Comparison of ENCODE assay signal across 25 mouse cellular contexts in the genomic region with DNA sequence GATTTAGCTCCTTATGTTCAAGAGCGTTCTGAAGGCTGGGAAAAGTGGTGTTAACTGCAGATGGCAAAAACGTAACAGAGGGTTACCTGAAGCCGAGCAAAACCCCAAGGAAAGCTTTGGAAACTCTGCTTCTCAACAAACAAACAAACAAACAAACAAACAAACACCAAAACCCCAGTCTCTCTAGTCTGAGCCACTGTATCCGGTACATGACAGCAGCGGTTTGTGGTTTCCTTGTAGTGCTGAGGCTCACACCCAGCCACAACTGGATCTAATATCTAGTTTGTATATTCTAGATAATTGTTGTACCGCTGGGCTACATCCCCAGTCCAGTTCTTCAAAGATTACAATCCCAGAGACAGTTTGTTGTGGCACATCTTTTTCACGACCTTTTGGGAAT. TPM values are rescaled to one million over a fixed set of nuclear protein-coding genes. Genes with fewer than 3 reads are reported as not detected.
DNase-seq lines count a peak whose midpoint lies in the region; ATAC-seq and TF ChIP-seq lines count a peak whose summit lies in the region.
"Had no signal": no experiment of that assay in that cellular context is flagged by ENCODE, and none has a peak within 500 bp of the region (broad histone marks: within the 10 kb centered on the region; RNA-seq: fewer than 3 reads in every experiment).

No protein-coding gene starts in this region.

- H3K27me3 ChIP-seq in liver, adult 2 months (ENCODE audit: control insufficient read depth, insufficient read depth, low read length), result no peaks in the 10 kb centered on the region
- peaks cover 5% of the 10 kb centered on the region; the same call in 1 of the 2 replicates for H3K27me3 ChIP-seq in liver, embryonic 16.5 days (ENCODE audit: control insufficient read depth, insufficient read depth, low read depth, low read length)
- no peaks in the 10 kb centered on the region for H3K27me3 ChIP-seq in heart, embryonic 11.5 days (ENCODE audit: control insufficient read depth, insufficient read depth, low read length)
- H3K27me3 ChIP-seq in forebrain, postnatal 0 days (ENCODE audit: insufficient read depth, low read length), result no peaks in the 10 kb centered on the region
- H3K27me3 ChIP-seq: CH12.LX; forebrain, embryonic 13.5 days; heart, embryonic 15.5 days; hindbrain, embryonic 15.5 days had no signal

- DNase-seq in liver, adult 2 months (ENCODE audit: extremely low read depth, low read depth, low spot score), result no peak
- no peak for DNase-seq in liver
- peak; percentile 33 for DNase-seq in CD4-positive, CD25-positive, alpha-beta regulatory T cell, adult 2 months (ENCODE audit: low read depth, low spot score)
- DNase-seq in naive thymus-derived CD4-positive, alpha-beta T cell, adult 2 months (ENCODE audit: low read depth), result peak; percentile 23
- no peak for DNase-seq in forebrain, postnatal 0 days
- DNase-seq: adrenal gland, postnatal 14 days; cerebellum, adult 11-12 months; cerebellum, adult 9-10 months; cerebellum, postnatal 36 days; gastrocnemius, adult 2 months; gastrocnemius, postnatal 25 days; heart, postnatal 14 days had no signal

- H3K4me2 ChIP-seq in liver, embryonic 16.5 days (ENCODE audit: low read depth, low read length), result peak overlapping the region; percentile 12; the same call in 1 of the 2 replicates
- H3K4me2 ChIP-seq in heart, embryonic 11.5 days, result no peak overlapping the region
- no peak overlapping the region for H3K4me2 ChIP-seq in forebrain, postnatal 0 days (ENCODE audit: low read depth)
- H3K4me2 ChIP-seq: forebrain, embryonic 13.5 days; heart, embryonic 15.5 days; hindbrain, embryonic 15.5 days had no signal

- no peak for ATAC-seq in liver, embryonic 16.5 days (ENCODE audit: low read depth)
- no peak for ATAC-seq in heart, embryonic 11.5 days (replicated peaks; ENCODE audit: insufficient number of reproducible peaks, low FRiP score, low TSS enrichment)
- ATAC-seq in forebrain, postnatal 0 days, result no peak
- ATAC-seq: activated CD4-positive, CD25-positive, alpha-beta regulatory T cell, adult 4 months; forebrain, embryonic 13.5 days; inflammation-experienced regulatory T-cells, adult 6 months; Patski had no signal

- no peaks in the 10 kb centered on the region; the same call in 1 of the 2 replicates for H3K36me3 ChIP-seq in liver, adult 2 months (ENCODE audit: control insufficient read depth, insufficient read depth, low read length)
- no peaks in the 10 kb centered on the region for H3K36me3 ChIP-seq in liver, embryonic 16.5 days (ENCODE audit: control insufficient read depth, insufficient read depth)
- H3K36me3 ChIP-seq in heart, embryonic 11.5 days (ENCODE audit: control insufficient read depth, insufficient read depth, low read length), result no peaks in the 10 kb centered on the region
- no peaks in the 10 kb centered on the region for H3K36me3 ChIP-seq in forebrain, postnatal 0 days (ENCODE audit: insufficient read depth)
- H3K36me3 ChIP-seq: embryonic facial prominence, embryonic 10.5 days; heart, embryonic 15.5 days; hindbrain, embryonic 10.5 days; hindbrain, embryonic 15.5 days had no signal

- 57% methylated on average over 7 of the region's 7 CpGs for WGBS in liver, adult 2 months
- WGBS in liver, embryonic 16.5 days (ENCODE audit: insufficient replicate concordance), result 33% methylated on average over 7 of the region's 7 CpGs
- 76% methylated on average over 7 of the region's 7 CpGs for WGBS in heart, embryonic 11.5 days (ENCODE audit: insufficient replicate concordance)
- WGBS in forebrain, postnatal 0 days, result 89% methylated on average over 7 of the region's 7 CpGs

- H3K4me3 ChIP-seq in liver, adult 2 months (ENCODE audit: insufficient read depth, low read depth, low read length), result peak overlapping the region; percentile 40
- no peak overlapping the region for H3K4me3 ChIP-seq in liver, embryonic 16.5 days (ENCODE audit: low read depth, low read length)
- H3K4me3 ChIP-seq in heart, embryonic 11.5 days (ENCODE audit: low read depth, low read length), result no peak overlapping the region
- H3K4me3 ChIP-seq in forebrain, postnatal 0 days (ENCODE audit: low read depth, low read length), result no peak overlapping the region
- H3K4me3 ChIP-seq: embryonic facial prominence, embryonic 10.5 days; forebrain, embryonic 13.5 days; gastrocnemius, adult 2 months; heart, embryonic 15.5 days; hindbrain, embryonic 10.5 days; hindbrain, embryonic 15.5 days had no signal

- no peaks in the 10 kb centered on the region for H3K9me3 ChIP-seq in liver, embryonic 16.5 days (replicated peaks; ENCODE audit: control insufficient read depth, low read length)
- no peaks in the 10 kb centered on the region for H3K9me3 ChIP-seq in heart, embryonic 11.5 days (replicated peaks; ENCODE audit: control insufficient read depth, low read length)
- H3K9me3 ChIP-seq in forebrain, postnatal 0 days (ENCODE audit: low read length), result no peaks in the 10 kb centered on the region
- H3K9me3 ChIP-seq: embryonic facial prominence, embryonic 10.5 days; forebrain, embryonic 13.5 days; heart, embryonic 15.5 days; hindbrain, embryonic 10.5 days; hindbrain, embryonic 15.5 days had no signal

- H3K4me1 ChIP-seq in liver, adult 2 months (ENCODE audit: control insufficient read depth, insufficient read depth, low read length), result peaks cover 12% of the 10 kb centered on the region
- H3K4me1 ChIP-seq in liver, embryonic 16.5 days (ENCODE audit: control insufficient read depth, low read depth, low read length), result no peaks in the 10 kb centered on the region
- H3K4me1 ChIP-seq in heart, embryonic 11.5 days (ENCODE audit: control insufficient read depth, insufficient read depth, low read length), result no peaks in the 10 kb centered on the region
- no peaks in the 10 kb centered on the region for H3K4me1 ChIP-seq in forebrain, postnatal 0 days (ENCODE audit: insufficient read depth)
- H3K4me1 ChIP-seq: forebrain, embryonic 13.5 days; hindbrain, embryonic 10.5 days; hindbrain, embryonic 15.5 days had no signal

- no peaks in the 10 kb centered on the region for H3K79me2 ChIP-seq in liver, adult 2 months (ENCODE audit: control insufficient read depth, insufficient read depth, low read length)

- peak overlapping the region; percentile 54; the same call in 1 of the 2 replicates for H3K9ac ChIP-seq in liver, adult 2 months (ENCODE audit: low read depth, low read length)
- no peak overlapping the region for H3K9ac ChIP-seq in liver, embryonic 16.5 days (ENCODE audit: low read depth, low read length)
- no peak overlapping the region for H3K9ac ChIP-seq in heart, embryonic 11.5 days (ENCODE audit: low read depth, low read length)
- no peak overlapping the region for H3K9ac ChIP-seq in forebrain, postnatal 0 days
- H3K9ac ChIP-seq: forebrain, embryonic 13.5 days; heart, embryonic 15.5 days; hindbrain, embryonic 15.5 days had no signal

- TF ChIP-seq POLR2A in liver, adult 2 months (IDR thresholded peaks at IDR 0.05; ENCODE audit: extremely low read depth, insufficient read depth, low read length), result no peak

- H3K27ac ChIP-seq in liver, adult 2 months (replicated peaks; ENCODE audit: insufficient read depth, low read depth, low read length), result peak overlapping the region; percentile 31; the same call in 1 of the 2 replicates
- no peak overlapping the region for H3K27ac ChIP-seq in liver, embryonic 16.5 days (ENCODE audit: low read length)
- H3K27ac ChIP-seq in heart, embryonic 11.5 days (ENCODE audit: low read depth, low read length), result no peak overlapping the region
- H3K27ac ChIP-seq in forebrain, postnatal 0 days (ENCODE audit: low read depth, low read length), result no peak overlapping the region
- H3K27ac ChIP-seq: embryonic facial prominence, embryonic 10.5 days; forebrain, embryonic 13.5 days; gastrocnemius, adult 2 months; heart, embryonic 15.5 days; hindbrain, embryonic 10.5 days; hindbrain, embryonic 15.5 days had no signal

- TF ChIP-seq CTCF in liver, adult 2 months (IDR thresholded peaks at IDR 0.05; ENCODE audit: low read depth, low read length), result no peak
- TF ChIP-seq CTCF in forebrain, postnatal 0 days (IDR thresholded peaks at IDR 0.05; ENCODE audit: low read depth), result no peak

RNA-seq across cellular contexts. Expression of a gene that starts 1.5 kb away (rescaled TPM):
- 252 and 339 TPM in 2 replicates for total RNA-seq in liver, adult 2 months (2014; rRNA removed)
- polyA plus RNA-seq in liver, adult 2 months (2012; rRNA removed), result 179 and 226 TPM in 2 replicates
- polyA plus RNA-seq in liver, embryonic 16.5 days (2015; fragmentation: Nextera tagmentation; extraction: Ambion mirVana), result 89.7 and 110 TPM in 2 replicates
- polyA plus RNA-seq in heart, embryonic 11.5 days (2014; fragmentation: Nextera tagmentation; extraction: Ambion mirVana), result 0.20 TPM in 1 of 2 replicates, not detected in the other
- not detected in 2 replicates for total RNA-seq in forebrain, postnatal 0 days (2014; rRNA removed)
- polyA plus RNA-seq in forebrain, postnatal 0 days (2015; fragmentation: Nextera tagmentation; extraction: Ambion mirVana), result 0.16 and 0.21 TPM in 2 replicates
- total RNA-seq: adrenal gland, adult 18-20 months; gastrocnemius, adult 2 months; gastrocnemius, postnatal 25 days; granulocyte monocyte progenitor cell, adult 5-6 weeks; heart, postnatal 14 days had no signal
- polyA plus RNA-seq: activated CD4-positive, CD25-positive, alpha-beta regulatory T cell, adult 4 months; embryonic facial prominence, embryonic 10.5 days; forebrain, embryonic 13.5 days; heart, embryonic 15.5 days; hindbrain, embryonic 10.5 days; hindbrain, embryonic 15.5 days; inflammation-experienced regulatory T-cells, adult 6 months; Patski had no signal

RNA-seq across cellular contexts. Expression of a gene that starts 46.0 kb away (rescaled TPM):
- 119 and 154 TPM in 2 replicates for total RNA-seq in liver, adult 2 months (2014; rRNA removed)
- 72.7 and 78.8 TPM in 2 replicates for polyA plus RNA-seq in liver, adult 2 months (2012; rRNA removed)
- 3.2 and 3.6 TPM in 2 replicates for polyA plus RNA-seq in liver, embryonic 16.5 days (2015; fragmentation: Nextera tagmentation; extraction: Ambion mirVana)
- 4.2 and 5.3 TPM in 2 replicates for polyA plus RNA-seq in heart, embryonic 11.5 days (2014; fragmentation: Nextera tagmentation; extraction: Ambion mirVana)
- 10.9 and 15.8 TPM in 2 replicates for total RNA-seq in forebrain, postnatal 0 days (2014; rRNA removed)
- polyA plus RNA-seq in forebrain, postnatal 0 days (2015; fragmentation: Nextera tagmentation; extraction: Ambion mirVana), result 3.2 and 4.6 TPM in 2 replicates

Comparison
In these comparisons a context has a peak if more than half of its experiments do, and no peak if none do; other contexts are left out.
1. RNA of a gene that starts 46.0 kb away (polyA plus RNA-seq): 72.7 to 78.8 TPM in liver, adult 2 months; 4.2 to 5.3 TPM in heart, embryonic 11.5 days, 3.2 to 4.6 TPM in forebrain, postnatal 0 days and 3.2 to 3.6 TPM in liver, embryonic 16.5 days; every median in the first group is over 10 times any median in the second.
2. DNase-seq: peak in CD4-positive, CD25-positive, alpha-beta regulatory T cell, adult 2 months (single experiment) and naive thymus-derived CD4-positive, alpha-beta T cell, adult 2 months (single experiment); none in liver, adult 2 months (single experiment), liver (single experiment) and forebrain, postnatal 0 days (single experiment).
3. RNA of a gene that starts 1.5 kb away (polyA plus RNA-seq): 179 to 226 TPM in liver, adult 2 months and 89.7 to 110 TPM in liver, embryonic 16.5 days; 0.20 TPM in heart, embryonic 11.5 days and 0.16 to 0.21 TPM in forebrain, postnatal 0 days; every median in the first group is over 10 times any median in the second.